Mouse (Mus musculus) telencephalon, adult 2 months (tissue): ENCODE measurements around the gene Ccr4.

ENCODE experiments used
- DNase-seq: peaks from one replicate; pipeline ENCODE4 v3.0.0-alpha.2; 2011; ENCODE audit warnings: low read depth, low spot score

Ccr4 gene

DNA sequence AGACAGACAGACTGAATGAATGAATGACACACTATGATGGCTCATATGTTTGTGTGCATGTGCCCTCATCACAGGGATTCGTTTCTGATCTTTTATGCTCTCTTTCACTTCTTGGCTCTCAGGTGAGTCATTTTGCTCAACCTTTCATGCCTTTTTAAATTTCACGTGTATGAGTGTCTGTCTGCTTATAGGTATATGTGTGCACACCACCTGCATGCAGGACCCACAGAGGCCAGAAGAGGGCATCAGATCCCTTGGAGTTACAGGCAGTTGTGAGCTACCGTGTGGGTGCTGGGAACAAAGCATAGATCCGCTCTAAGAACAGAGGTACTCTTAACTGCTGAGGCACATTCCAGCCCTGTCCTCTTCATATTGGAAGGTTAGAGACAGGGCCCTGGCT, 36.0 kb downstream of the Ccr4 start:
- DNase-seq, result no peak

GRCm38 (mm10) chr9:114468217-114468616, 36.5 kb downstream of the Ccr4 start:
- no peak for DNase-seq

GRCm38 (mm10) chr9:114466871-114467270, 37.8 kb downstream of the Ccr4 start:
- DNase-seq, result no peak

DNA sequence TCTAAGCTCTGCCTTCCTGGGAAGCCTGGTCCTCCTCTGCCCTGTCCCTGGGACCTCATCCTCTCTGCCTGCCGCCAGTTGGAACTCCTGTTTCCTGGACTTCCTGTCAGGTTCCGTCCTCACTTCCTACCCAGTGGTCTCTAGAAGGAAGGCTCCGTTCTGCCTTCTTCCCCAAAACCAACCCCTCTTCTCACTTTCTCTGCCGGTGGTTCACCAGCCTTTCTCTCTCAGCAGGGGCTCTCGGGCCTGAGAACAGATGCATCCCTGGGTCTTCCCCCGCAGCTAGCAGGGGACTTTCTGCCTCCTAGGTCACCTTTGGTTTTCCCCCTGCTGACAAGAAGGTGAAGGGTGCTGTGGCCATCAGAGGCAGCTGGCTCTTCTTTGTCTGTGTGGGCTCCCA, 39.3 kb downstream of the Ccr4 start:
- no peak for DNase-seq

DNA sequence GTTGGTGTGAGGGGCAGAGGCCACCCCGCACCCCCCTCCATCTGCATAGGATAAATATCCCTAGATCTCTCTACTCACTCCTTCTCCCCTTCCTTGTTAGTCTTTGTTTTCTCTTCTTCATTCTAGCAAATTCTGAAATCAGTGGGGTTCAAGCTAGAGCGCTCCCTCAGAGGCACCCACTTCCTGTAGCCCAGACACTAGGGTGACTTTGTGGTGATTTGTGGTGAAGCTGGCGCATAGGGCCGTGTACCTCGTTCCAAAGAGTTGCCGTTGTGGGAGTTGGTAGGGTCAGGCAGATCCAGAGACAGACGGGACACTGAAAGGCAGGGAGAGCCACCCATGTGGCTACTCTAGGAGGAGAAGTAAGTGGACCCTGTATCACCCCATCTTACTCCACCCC, 42.1 kb downstream of the Ccr4 start:
- no peak for DNase-seq

GRCm38 (mm10) chr9:114458436-114458835, 46.3 kb downstream of the Ccr4 start:
- DNase-seq, result no peak

DNA sequence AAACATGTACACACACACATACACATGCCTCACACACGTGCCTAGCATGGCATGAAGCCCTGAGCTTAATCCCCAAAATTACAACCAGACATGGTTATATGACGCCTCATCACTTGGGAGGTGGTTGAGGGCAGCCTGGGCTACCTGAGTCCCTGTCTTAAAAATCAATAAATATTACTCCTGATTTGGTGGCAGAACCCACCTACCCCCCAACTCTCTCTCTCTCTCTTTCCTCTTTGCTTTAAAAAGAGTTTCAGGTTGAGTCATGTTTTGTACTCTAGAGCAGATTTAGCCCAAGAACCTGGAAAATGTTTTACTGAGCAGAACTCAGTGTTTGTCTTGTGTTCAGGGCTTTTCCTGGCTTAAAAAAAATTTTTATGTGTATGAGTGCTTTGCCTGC, 49.3 kb downstream of the Ccr4 start:
- DNase-seq, result no peak

DNA sequence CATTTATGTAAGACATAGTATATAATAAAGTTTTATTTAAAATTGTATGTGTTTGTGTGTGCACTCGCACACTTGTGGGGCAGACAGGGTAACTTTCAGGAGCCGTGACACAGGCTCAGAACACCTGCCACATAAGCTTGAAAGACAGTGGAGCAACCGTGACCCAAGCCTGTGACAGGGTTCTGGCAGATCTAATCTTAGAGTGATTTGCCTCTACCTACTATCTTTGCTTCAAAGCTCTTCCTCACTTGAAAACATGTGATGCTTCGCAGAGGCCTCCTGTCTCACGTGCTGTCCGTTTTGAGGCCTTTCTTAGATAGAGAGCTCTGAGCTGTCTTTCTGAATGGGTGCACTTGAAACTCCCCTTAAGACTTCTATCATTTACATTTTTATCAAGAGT, 52.3 kb downstream of the Ccr4 start:
- DNase-seq, result no peak

DNA sequence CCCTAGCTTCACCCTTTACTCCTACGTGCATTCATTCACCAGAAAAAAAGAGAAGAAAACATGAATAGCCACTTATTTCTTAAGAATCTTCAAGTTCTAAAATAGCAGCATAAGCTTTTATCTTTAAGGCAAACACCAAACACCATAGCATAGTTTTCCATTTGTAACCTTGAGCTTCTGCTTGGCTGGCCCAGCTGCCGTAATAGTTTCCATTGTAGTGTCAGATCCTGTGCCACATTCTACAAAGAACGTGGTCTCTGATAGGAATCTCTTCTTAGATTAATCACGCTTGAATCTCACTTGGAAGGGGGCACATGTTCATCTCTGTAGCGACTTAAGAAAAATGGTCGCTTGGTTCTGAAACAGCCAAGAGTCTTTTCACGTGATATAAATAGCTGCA, 53.1 kb downstream of the Ccr4 start:
- no peak for DNase-seq

GRCm38 (mm10) chr9:114449120-114449754, 55.5 kb downstream of the Ccr4 start:
- no peak for DNase-seq

DNA sequence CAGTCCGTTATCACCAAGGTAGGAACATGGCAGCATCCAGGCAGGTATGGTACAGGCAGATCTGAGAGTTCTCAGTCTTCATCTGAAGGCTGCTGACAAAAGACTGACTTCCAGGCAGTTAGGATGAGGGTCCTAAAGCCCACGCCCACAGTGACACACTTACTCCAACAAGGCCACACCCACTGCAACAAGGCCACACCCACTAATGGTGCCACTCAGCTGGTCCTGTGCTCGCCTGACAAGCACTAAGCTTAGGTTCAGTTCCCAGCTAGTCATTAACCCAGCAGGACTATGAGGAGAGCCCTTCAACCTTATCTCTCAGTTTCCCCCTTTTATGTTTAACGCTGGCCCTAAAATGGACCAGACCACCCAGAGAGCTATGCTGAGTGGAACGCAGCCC, 56.0 kb downstream of the Ccr4 start:
- no peak for DNase-seq

GRCm38 (mm10) chr9:114446887-114447286, 57.8 kb downstream of the Ccr4 start:
- DNase-seq, result no peak

DNA sequence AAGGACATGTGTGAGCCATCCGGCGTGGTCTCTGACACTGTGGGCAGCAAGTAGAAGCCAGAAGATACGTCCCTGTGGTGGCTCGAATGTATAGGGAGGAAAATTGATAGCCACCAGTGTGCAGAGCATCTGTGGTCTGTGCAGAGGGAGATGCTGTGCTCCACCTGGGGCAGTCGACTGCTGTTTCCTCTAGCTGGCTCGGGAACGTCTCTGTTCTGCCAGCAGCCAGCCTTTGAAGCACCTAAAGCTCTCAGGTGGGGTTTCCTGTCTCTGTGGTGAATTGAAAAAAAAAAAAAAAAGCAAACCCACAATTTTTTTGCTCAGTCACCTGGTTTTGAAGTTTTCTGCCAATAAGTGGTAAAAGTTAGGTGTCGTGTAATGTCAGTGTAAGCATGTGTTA, 61.4 kb downstream of the Ccr4 start:
- no peak for DNase-seq

- no peak for DNase-seq
Measured at GRCm38 (mm10) chr9:114442893-114443292, 61.8 kb downstream of the Ccr4 start.

- DNase-seq, result no peak
Measured at GRCm38 (mm10) chr9:114442225-114442624, 62.5 kb downstream of the Ccr4 start.

- no peak for DNase-seq
Measured at GRCm38 (mm10) chr9:114440548-114440947, 64.2 kb downstream of the Ccr4 start.
